Mouse (Mus musculus) mouse embryonic stem cell (cell line): Measurements from ENCODE around the gene Zfp768.
"Not testable (repeated sequence)": the region's sequence is repeated elsewhere in the genome, so short reads cannot be mapped to it uniquely, and the experiment has no call there.

Source experiments
- in situ Hi-C, 2 experiments: fragments of 300-500 bp; cut with MboI; formaldehyde crosslinking; loops; 1 replicate in 1 of 2; 3 replicates in 1 of 2; pipeline ENCODE4 v1.14.3; 2019 to 2020; ENCODE audit warnings: low sequenced_read_pairs in 2 of 2, low pct_unique_long_range_greater_than_20kb in 1 of 2, mixed read lengths in 1 of 2; ENCODE audit not compliant: unreplicated experiment in 1 of 2

The Zfp768 gene

DNA sequence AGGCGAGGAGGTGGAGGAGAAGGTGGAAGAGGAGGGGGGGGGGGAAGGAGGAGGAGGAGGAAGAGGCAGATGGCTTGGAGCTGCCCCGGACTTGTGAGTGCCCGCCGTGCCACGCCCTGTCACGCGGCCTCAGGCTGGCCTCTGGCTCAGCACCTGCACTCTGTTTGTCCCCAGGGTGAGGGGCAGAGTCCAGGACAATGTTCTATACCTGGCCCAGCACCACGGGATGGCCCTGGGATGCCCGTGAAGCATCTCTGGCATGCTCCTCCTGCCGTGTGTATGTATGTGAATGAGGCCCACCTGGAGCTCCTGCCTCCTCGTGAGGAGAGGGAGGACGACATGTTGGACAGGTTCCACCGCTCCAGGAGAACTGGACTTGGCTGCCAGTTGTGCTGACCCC lies 16.1 kb upstream of the Zfp768 start:
- in situ Hi-C loops, result loop anchor here in 1 of 2 experiments (5.0 kb wide), 1 partner anchor 41 kb away; no protein-coding TSS in a partner anchor

DNA sequence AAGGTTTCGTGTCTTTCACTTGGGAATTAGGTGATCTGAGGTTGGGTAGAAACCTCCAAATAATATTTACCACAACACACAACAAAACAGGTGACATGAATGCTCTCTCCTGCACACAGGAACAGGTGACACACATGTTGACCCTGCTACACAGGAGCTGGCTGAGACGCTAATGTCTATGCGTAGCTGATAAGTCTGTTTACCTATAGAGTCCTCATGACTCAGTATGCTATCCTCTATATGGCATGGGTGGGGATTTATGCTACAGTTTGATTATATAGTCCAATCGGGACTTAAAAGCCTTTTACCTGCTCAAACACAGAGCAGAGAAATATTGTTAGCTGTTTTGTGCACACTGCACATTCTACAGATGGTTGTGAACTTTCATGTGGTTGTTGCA lies 14.9 kb upstream of the Zfp768 start:
- in situ Hi-C loops, result loop anchor here in 1 of 2 experiments (5.0 kb wide), 1 partner anchor 42 kb away; no protein-coding TSS in a partner anchor

DNA sequence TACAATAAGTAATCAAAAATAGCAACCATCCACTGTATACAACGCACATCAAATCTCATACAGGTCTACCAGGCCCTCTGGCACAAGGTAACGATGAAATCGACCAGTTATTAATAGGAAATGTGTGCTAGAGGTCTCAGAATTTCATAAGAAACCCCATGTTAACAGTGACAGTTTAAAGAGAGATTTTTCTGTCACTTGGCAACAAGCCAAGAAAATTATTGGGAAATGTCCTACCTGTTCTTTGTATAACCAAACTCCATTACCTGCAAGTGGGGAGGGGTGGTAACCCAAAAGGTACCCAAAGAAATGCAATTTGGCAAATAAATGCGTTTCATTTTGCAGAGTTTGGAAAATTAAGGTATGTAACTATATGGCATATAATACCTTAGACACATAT lies 13.1 kb upstream of the Zfp768 start:
- in situ Hi-C loops, result no loop called here

DNA sequence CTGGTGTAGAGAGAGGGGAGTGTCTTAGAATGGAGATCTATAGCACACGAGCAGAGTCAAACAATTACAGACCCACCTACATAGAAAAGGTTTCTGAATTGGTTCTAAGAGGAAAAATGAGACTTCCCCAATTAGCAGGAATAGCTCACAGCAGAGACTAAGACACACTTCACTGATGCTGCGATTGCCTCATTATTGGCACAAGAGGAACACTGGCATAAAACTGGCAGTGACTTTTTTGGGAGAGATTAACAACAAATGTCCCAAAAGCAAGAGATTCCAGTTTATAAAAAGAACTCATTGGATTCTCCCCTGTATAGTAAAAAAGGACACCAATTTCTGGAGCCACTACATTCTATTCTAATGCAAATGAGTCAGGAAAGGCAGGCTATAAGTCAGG lies 12.5 kb upstream of the Zfp768 start:
- in situ Hi-C loops, result no loop called here

DNA sequence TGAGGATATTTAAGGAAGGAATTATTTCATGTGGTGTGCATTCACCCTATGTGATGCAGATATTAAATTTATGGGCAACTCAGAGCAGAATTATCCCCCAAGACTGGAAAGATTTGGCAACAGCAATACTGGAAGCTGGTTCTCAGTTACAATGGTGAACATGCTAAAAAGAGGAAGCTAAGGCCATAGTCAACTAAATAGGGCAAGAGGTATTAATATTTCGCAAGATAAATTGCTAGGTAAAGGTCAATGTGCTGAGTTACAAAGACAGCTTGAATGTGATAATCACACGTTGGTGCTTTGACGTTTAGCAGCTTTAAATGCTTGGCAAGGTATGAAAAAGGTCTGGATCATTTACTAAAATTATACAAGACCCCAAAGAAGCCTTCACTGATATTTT lies 10.4 kb upstream of the Zfp768 start:
- in situ Hi-C loops, result no loop called here

DNA sequence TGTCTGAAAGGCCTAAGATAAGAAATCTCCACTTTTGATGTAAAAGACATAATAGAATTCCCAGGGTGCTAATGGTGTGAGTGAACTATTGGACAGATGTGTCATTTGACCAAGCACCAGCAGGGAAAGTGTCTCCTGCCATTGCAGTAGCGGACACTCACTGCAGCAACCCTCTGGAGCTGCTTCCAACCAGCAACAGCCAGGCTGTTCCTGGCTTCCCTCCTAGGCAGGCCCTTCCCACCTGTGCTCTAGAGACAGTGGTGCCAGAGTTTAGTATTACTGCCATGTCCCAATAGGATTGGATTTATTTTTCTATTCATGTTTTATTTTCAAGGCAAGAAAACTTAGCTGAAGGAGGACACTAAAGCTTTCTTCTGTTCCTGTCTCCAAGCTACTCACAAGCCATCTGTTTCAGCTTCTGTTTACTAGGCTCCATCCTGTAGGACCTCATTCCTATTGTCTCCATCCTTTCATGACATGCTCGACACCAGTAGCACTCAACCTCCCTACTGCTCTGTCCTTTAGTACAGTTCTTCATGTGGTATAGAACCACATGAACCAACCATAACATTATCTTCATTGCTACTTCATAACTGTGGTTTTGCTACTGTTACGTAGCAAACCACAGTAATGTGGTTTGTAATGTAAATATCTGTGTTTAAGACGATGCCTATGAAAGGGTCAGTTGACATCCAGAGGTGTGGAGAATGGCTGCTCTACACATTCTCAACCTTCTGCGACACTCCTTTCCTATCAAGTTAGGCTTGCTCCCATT lies 6.0 kb upstream of the Zfp768 start:
- in situ Hi-C loops, result no loop called here

DNA sequence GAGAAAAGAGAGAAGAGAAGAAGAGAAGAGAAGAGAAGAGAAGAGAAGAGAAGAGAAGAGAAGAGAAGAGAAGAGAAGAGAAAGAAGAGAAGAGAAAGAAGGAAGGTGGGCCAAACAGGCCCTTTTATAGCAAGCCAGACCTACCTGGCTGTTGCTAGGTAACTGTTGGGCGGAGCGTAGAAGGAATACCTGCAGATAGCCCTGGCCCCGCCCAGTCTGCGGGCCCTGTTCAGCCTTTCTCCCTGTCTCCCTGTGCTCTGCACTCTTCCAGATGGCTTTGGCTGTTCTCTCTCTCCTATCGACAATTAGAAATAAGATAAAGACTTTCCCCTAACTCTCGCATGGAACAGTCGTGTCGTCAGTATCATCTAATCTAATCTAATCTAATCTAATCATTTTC lies 1.3 kb upstream of the Zfp768 start:
- in situ Hi-C loops, result no loop called here

DNA sequence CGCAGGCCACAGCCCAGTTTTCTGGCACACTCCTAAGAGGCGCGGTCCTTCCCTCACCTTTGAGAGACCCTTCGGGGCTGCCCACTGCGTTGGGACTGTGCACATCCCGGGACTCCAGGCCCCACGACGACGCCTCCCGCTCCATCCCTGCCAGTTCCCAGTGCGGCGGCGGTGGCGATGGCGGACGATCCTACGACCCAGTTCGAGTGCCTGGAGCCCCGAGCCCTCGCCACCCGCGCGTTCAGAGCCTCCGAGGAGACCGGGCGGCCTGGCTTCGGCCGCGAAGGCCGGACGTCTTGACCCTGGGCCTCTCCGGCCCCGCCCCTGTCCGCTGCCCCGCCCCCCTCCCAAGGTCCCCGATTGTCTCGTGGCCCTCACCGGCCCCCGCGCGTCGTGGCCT lies 297 bp downstream of the Zfp768 start:
- in situ Hi-C loops, result no loop called here

DNA sequence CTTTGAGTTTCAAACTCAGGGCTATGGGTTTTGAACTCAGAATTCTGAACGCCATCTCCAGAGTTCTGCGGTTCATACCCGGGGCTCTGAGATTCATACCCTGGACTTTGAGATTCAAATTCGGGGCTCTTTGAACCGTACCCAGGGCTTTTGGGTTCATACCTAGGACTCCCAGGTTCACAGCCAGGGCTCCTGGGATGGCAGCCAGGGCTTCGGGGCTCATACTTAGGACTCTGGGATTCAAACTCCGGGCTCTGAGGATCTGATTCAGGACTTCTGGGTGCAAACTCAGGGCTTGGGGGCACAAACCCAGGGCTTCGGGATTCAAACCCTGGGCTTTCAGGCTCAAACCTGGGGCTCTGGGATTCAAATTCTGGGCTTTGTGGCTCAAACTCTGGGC lies 1.0 kb downstream of the Zfp768 start:
- in situ Hi-C loops, result no loop called here

DNA sequence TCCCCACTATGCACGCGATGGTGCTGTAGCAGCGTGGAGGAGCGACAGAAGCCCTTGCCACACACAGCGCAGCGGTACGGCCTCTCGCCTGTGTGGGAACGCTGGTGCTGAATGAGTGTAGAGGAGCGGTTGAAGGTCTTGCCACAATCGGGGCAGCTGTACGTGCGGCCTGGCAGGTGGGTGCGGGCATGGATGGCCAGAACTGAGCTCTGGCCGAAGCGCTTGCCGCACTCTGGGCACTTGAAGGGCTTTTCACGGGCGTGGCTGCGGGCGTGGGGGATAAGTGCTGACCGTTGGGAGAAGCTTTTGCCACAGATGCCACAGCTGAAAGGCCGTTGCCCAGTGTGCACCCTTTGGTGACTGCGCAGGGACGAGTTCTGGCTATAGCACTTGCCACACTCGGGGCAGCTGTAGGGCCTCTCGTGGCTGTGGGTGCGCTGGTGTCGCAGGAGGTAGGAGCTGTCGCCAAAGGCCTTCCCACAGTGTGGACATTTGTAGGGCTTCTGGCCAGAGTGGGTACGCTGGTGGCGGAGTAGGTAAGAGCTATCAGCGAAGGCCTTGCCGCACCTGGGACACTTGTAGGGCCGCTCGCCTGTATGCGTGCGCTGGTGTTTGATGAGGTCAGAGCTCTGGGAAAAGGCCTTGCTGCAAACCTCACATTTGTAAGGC lies 1.9 kb downstream of the Zfp768 start:
- in situ Hi-C loops, result no loop called here

DNA sequence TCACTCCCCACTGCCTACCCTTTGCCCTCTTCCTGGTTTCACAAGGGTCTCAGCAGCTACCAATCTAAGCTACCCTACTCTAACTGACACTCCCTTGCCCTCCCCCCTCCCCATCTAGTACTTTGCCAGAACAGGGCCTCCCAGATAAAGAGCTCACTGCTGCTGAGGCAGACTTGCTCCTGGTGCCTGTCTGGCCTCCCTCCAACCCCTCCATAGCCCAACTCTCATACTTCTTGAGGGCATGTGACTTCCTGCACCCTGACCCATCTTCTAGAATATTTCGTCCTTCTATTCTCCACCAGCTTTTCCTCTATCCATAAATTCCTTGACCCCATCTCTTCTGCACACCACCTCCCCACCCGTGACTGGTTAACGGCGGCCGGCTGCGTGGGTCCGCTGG lies 2.5 kb downstream of the Zfp768 start:
- in situ Hi-C loops, result no loop called here

DNA sequence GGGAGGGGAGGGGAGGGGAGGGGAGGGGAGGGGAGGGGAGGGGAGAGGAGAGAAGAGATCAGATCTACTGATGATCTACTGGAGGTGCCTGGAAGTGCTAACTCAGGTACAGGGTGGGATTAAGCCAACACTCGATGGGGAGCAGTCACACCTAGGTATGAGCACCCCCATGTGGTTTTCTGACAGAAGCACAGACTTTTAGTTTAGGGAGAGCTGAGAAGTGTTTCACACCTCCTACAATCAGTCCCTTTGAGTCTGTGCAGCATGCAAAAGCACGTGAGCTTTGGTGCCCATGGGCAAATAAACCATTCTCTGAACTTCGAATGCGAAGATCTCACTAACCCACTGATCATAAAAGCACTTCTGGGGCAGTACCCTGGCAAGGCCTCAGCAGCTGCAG lies 3.1 kb downstream of the Zfp768 start:
- in situ Hi-C loops, result no loop called here

DNA sequence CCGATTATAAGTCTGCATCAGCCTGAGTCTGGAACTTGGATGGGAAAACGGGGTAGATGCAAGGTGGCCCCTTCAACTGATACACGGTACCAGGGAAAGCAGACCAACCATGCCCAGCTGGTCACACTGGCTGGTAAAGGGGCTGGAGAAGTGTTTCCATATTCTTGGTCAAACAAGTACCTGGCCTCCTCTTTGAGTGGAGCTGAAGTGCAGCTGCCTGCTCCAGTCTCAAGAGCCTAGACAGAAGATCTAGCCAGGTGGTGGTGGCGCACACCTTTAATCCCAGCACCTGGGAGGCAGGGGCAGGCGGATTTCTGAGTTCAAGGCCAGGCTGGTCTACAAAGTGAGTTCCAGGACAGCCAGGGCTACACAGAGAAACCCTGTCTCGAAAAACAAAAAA lies 3.5 kb downstream of the Zfp768 start:
- in situ Hi-C loops, result not testable (repeated sequence)

DNA sequence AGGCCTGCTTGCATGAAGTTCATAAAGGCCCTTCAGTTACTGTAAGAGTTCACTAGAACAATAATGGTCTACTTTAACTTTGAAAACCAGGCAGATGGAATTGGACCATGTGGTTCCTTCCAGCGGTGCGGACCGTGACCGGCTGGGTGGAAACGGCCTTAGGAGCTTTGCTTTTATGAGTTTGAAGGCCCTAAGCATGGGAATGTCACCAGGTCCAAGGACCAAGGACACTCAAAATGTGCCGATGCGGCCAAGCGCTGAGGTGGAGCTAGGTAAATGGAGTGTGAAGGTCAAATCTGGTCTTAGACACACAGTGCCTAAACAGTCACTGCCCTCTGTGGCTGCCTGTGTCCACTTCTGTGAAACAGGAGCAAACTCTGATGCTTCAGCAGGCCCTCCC lies 4.0 kb downstream of the Zfp768 start:
- in situ Hi-C loops, result no loop called here

DNA sequence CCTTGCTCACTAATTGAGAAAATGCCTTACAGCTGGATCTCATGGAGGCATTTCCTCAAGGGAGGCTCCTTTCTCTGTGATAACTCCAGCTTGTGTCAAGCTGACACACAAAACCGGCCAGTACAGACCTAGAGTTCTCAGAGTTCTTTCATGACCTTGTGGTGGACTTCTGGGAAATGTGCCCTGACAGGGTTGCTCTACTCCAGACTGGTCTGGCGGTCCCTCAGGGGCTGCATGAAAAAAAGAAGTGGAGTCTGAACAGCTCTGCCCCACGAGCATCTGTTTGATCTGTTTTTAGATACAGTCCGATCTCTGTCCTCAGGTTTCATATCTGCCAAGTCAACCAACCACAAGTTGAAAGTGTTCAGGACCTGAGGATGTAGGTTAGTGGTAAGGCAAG lies 7.8 kb downstream of the Zfp768 start:
- in situ Hi-C loops, result no loop called here

DNA sequence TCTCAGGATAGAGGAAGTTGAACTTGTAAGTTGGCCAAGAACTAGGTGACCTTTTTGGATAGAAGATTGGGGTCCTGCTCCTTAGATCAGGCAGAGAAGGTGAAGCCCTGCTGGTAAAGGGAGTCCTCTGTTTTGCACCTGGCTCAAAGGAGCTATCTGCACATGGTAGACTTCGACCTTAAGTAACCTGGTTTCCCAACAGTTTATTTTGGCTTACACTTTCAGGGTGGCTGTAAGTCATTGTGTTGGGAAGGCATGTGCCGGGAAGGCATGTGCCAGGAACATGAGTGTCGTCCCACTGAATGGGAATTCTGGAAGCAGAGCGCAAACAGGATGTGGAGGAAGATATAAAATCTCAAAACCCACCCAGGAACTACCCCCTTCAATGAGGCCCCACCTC lies 9.8 kb downstream of the Zfp768 start:
- in situ Hi-C loops, result no loop called here

DNA sequence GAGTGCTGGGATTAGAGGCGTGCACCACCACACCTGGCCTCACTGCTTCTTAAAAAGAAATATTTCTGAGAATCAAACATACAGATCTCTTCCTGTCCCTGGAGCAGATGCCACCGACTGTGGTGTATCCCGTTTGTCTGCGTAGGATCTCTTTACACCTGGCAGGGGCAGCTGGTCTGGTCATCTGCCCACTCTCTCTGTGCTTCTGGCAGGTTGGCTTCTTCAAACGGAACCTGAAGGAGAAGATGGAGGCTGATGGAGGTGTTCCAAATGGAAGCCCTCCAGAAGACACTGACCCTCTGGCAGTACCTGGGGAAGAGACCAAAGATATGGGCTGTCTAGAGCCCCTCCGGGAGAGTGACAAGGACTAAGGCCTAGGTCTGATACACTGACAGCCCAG lies 12.1 kb downstream of the Zfp768 start:
- in situ Hi-C loops, result no loop called here

DNA sequence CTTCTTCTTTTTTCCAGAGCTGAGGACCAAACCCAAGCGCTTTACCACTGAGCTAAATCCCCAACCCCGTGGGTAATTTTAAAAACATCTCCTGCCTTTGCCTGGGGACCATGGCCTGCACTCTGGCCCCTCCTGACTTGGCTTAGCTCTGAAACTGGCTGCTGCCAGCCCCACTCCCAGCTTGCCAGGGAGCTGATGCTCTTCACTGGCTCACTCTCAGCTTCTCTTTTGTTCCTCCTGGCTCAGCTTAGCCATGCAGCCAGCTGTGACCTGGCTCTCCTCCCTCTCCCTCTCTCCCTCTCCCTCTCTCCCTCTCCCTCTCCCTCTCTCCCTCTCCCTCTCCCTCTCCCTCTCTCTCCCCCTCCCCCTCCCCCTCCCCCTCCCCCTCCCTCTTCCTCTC lies 18.7 kb downstream of the Zfp768 start:
- in situ Hi-C loops, result no loop called here

DNA sequence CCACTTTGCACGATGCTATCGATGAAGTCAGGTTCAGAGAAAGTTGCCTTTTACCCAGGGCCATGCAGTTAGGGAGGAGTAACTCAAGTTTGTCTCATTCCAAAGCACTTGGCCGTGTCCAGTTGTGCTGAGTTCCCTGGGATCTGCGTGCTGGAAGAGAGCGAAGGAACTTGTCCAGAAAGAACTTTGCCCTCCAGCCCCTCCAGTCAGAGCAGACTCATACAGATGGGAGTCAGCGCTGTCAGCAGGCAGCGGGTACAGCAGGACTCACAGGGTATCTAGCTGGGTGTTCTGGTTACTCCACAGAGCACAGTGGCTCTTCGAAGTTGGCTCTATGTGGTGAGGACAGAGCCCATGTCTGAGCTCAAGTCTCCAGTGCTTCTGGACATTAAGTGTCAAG lies 19.8 kb downstream of the Zfp768 start:
- in situ Hi-C loops, result no loop called here

DNA sequence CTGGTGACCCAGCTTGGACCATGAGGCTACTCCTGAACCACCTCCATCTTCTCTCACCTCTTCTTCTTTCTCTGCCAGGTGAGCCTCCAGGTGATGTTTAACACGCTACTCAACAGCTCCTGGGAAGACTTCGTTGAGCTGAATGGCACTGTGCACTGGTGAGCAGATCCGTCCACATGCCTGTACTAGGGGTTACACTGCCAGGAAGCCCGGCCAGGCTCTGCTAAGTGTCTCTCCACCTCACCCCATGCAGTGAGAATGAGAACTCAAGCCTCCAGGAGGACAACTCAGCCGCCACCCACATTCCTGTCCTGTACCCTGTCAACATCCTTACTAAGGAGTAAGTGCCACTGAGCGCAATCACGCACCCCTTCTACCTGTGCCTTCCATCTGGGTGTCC lies 20.4 kb downstream of the Zfp768 start:
- in situ Hi-C loops, result no loop called here
